Mouse (Mus musculus) neural tube, embryonic 14.5 days (tissue): ENCODE measurements around the gene Tbc1d30. TPM values are rescaled to one million over a fixed set of nuclear protein-coding genes. Genes with fewer than 3 reads are reported as not detected.

Experiments
- ATAC-seq: fragments of 200-750 bp; cut with Nextera tagmentation; 2 replicates; pipeline ENCODE4 v1.8.0; 2017; ENCODE audit warnings: low read depth, mild to moderate bottlenecking, moderate TSS enrichment, moderate library complexity
- H3K27ac ChIP-seq: fragments of 300-500 bp; sonication (generic); 2 replicates; pipeline ENCODE4 v1.5.1; 2014; ENCODE audit warnings: low read depth, mild to moderate bottlenecking, control low read depth, low read length, moderate library complexity, mixed read lengths
- H3K27me3 ChIP-seq: fragments of 300-500 bp; sonication (generic); 2 replicates; pipeline ENCODE4 v1.6.1; 2014; ENCODE audit warnings: low read length; ENCODE audit not compliant: control insufficient read depth, insufficient read depth
- H3K36me3 ChIP-seq: fragments of 300-500 bp; sonication (generic); 2 replicates; pipeline ENCODE4 v1.6.1; 2014; ENCODE audit warnings: low read length, mixed read lengths; ENCODE audit not compliant: control insufficient read depth, insufficient read depth
- H3K4me1 ChIP-seq: fragments of 300-500 bp; sonication (generic); 2 replicates; pipeline ENCODE4 v1.6.1; 2014; ENCODE audit warnings: low read length; ENCODE audit not compliant: control insufficient read depth, insufficient read depth
- H3K4me2 ChIP-seq: fragments of 300-500 bp; sonication (generic); 2 replicates; pipeline ENCODE4 v1.6.1; 2014; ENCODE audit warnings: mild to moderate bottlenecking, low read depth, low read length, control low read depth
- H3K4me3 ChIP-seq: fragments of 300-500 bp; sonication (generic); 2 replicates; pipeline ENCODE4 v1.5.1; 2014; ENCODE audit warnings: low read depth, low read length, control low read depth, mixed read lengths
- H3K9ac ChIP-seq: fragments of 300-500 bp; sonication (generic); replicated peaks from 2 replicates; pipeline ENCODE4 v1.6.1; 2014; ENCODE audit warnings: low read depth, mild to moderate bottlenecking, control low read depth, low read length, mixed read lengths
- H3K9me3 ChIP-seq: fragments of 300-500 bp; sonication (generic); 2 replicates; pipeline ENCODE4 v1.6.1; 2016; ENCODE audit warnings: low read length; ENCODE audit not compliant: control insufficient read depth
- WGBS: fragments of 180-500 bp; shearing (Covaris S2); extraction: QIAGEN DNeasy Blood & Tissue Kit; methylation state at CpG from one replicate; pipeline ENCODE4 v1.1.7; 2014; 5-methylcytosine and 5-hydroxymethylcytosine counted together
- polyA plus RNA-seq: library from polyadenylated mRNA; unstranded; fragments of >200 nt; fragmentation: Nextera tagmentation; extraction: Ambion mirVana; gene quantifications from 2 replicates; pipeline ENCODE4 v1.2.1, GENCODE M21; 2014

Gene Tbc1d30
- polyA plus RNA-seq, 1 experiment from 2014 or later = 31.4 TPM

DNA sequence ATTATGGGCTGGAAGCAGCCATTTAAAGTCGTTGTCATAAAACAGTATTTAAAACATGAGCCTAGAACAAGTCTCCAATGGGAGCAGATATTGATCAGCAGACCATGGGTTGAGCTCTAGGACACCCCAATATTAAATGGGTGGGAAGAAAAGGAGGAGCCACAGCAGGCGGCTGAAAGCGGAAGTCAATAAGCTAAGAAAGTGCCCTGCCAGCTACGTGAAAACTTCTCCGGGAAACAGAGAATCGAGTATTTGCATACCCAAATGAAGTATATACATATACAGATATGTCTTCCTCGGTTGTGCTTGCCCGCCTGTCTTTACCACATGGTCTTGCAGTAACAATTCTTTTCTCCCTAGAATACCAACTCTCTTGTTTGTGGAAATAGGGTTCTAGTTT, 96.7 kb downstream of the Tbc1d30 start:
- WGBS = 86% methylated on average over 8 of the region's 8 CpGs
- Histone ChIP-seq H3K4me3 (no peak overlapping the region), H3K9me3 (no peaks in the 10 kb centered on the region), H3K9ac (no peak overlapping the region), H3K4me1 (no peaks in the 10 kb centered on the region), H3K36me3 (no peaks in the 10 kb centered on the region), H3K27me3 (no peaks in the 10 kb centered on the region), H3K4me2 (no peak overlapping the region), H3K27ac (no peak overlapping the region)
- ATAC-seq = no peak

- H3K4me2 ChIP-seq = no peak overlapping the region
These were observed 98.3 kb downstream of the Tbc1d30 start for GRCm38 (mm10) chr10:121252781-121253180.

DNA sequence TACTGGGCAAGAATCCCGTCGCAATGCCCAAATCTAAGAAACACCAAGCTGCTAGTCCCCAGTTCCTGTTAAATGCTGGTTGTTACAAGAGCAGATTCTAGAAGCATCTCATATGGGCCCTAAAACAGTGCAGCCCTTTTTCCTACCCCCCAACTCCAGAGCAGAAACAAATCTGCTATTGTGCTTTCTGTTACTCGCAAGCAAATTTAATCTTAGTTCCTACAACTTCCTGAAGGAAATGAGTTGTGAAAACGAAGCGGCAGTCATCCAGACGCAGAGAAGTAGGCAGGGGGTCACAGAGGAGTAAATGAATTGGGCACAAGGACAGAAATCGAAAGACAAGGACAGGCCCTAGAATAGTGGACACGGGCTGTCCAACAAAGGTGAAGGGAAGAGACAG, 99.9 kb downstream of the Tbc1d30 start:
- Histone ChIP-seq H3K27ac (no peak overlapping the region), H3K4me2 (no peak overlapping the region), H3K9me3 (no peaks in the 10 kb centered on the region), H3K4me1 (no peaks in the 10 kb centered on the region), H3K9ac (no peak overlapping the region), H3K36me3 (no peaks in the 10 kb centered on the region), H3K4me3 (no peak overlapping the region), H3K27me3 (no peaks in the 10 kb centered on the region)
- 72% methylated on average over 8 of the region's 8 CpGs for whole genome bisulfite sequencing
- ATAC-seq = no peak

More at GRCm38 (mm10) chr10:121252781-121253180, 98.3 kb downstream of the Tbc1d30 start:
- Histone ChIP-seq H3K9me3 (no peaks in the 10 kb centered on the region), H3K27ac (no peak overlapping the region), H3K36me3 (no peaks in the 10 kb centered on the region), H3K4me1 (no peaks in the 10 kb centered on the region), H3K4me3 (no peak overlapping the region), H3K9ac (no peak overlapping the region), H3K27me3 (no peaks in the 10 kb centered on the region)
- 78% methylated on average over 7 of the region's 7 CpGs for WGBS
- ATAC-seq = no peak

GRCm38 (mm10) chr10:121249820-121250219, 101.3 kb downstream of the Tbc1d30 start:
- Histone ChIP-seq H3K4me3 (no peak overlapping the region), H3K9me3 (no peaks in the 10 kb centered on the region), H3K27me3 (no peaks in the 10 kb centered on the region), H3K36me3 (no peaks in the 10 kb centered on the region), H3K27ac (no peak overlapping the region), H3K9ac (no peak overlapping the region), H3K4me1 (no peaks in the 10 kb centered on the region), H3K4me2 (no peak overlapping the region)
- ATAC-seq = no peak
- WGBS = 95% methylated on average over 4 of the region's 4 CpGs

GRCm38 (mm10) chr10:121247545-121247944, 103.5 kb downstream of the Tbc1d30 start:
- Histone ChIP-seq H3K27me3 (no peaks in the 10 kb centered on the region), H3K9ac (no peak overlapping the region), H3K4me2 (no peak overlapping the region), H3K9me3 (no peaks in the 10 kb centered on the region), H3K4me1 (no peaks in the 10 kb centered on the region), H3K27ac (no peak overlapping the region), H3K4me3 (no peak overlapping the region), H3K36me3 (no peaks in the 10 kb centered on the region)
- no peak for ATAC-seq
- WGBS = 96% methylated on average over 11 of the region's 11 CpGs

GRCm38 (mm10) chr10:121246971-121247370, 104.1 kb downstream of the Tbc1d30 start:
- Histone ChIP-seq H3K9me3 (no peaks in the 10 kb centered on the region), H3K4me3 (no peak overlapping the region), H3K4me1 (no peaks in the 10 kb centered on the region), H3K36me3 (no peaks in the 10 kb centered on the region), H3K4me2 (no peak overlapping the region), H3K27ac (no peak overlapping the region), H3K27me3 (no peaks in the 10 kb centered on the region), H3K9ac (no peak overlapping the region)
- ATAC-seq = no peak
- WGBS = 82% methylated on average over 21 of the region's 21 CpGs

GRCm38 (mm10) chr10:121243373-121244207, 107.5 kb downstream of the Tbc1d30 start:
- Histone ChIP-seq H3K27me3 (no peaks in the 10 kb centered on the region), H3K4me3 (no peak overlapping the region), H3K27ac (no peak overlapping the region), H3K4me1 (no peaks in the 10 kb centered on the region), H3K9ac (no peak overlapping the region), H3K4me2 (no peak overlapping the region), H3K36me3 (no peaks in the 10 kb centered on the region), H3K9me3 (no peaks in the 10 kb centered on the region)
- ATAC-seq = no peak
- 67% methylated on average over 23 of the region's 23 CpGs for WGBS

- 58% methylated on average over 10 of the region's 10 CpGs for WGBS
- no peaks in the 10 kb centered on the region for H3K9me3 ChIP-seq
These were observed 108.5 kb downstream of the Tbc1d30 start for GRCm38 (mm10) chr10:121242596-121242995.

DNA sequence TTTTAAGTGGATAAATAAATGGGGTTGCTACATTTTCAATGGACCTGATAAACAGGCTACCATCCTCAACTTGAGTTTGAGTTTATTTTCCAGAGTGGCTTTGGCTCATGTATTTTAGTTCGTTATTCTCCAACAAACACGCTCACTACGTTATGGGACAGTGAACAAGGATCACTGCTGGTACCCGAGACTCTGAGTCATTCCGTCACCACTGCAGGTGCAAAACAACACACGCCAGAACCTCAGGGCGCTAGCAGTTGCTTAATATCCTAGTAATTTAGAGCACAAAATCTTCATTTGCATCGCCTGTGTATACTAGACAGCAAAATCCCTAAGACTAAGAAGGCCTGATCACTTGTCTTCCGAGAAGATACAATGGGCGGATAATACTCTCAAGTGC, 112.0 kb downstream of the Tbc1d30 start:
- 83% methylated on average over 10 of the region's 10 CpGs for WGBS
- Histone ChIP-seq H3K27me3 (no peaks in the 10 kb centered on the region), H3K4me1 (no peaks in the 10 kb centered on the region), H3K9me3 (no peaks in the 10 kb centered on the region), H3K9ac (no peak overlapping the region), H3K4me3 (no peak overlapping the region), H3K4me2 (no peak overlapping the region), H3K27ac (no peak overlapping the region), H3K36me3 (no peaks in the 10 kb centered on the region)
- ATAC-seq = no peak

More at GRCm38 (mm10) chr10:121242596-121242995, 108.5 kb downstream of the Tbc1d30 start:
- H3K36me3 ChIP-seq = no peaks in the 10 kb centered on the region
- no peak for ATAC-seq
- no peaks in the 10 kb centered on the region for H3K4me1 ChIP-seq
- no peak overlapping the region for H3K27ac ChIP-seq
- no peak overlapping the region for H3K9ac ChIP-seq
- H3K27me3 ChIP-seq = no peaks in the 10 kb centered on the region
- no peak overlapping the region for H3K4me3 ChIP-seq
- H3K4me2 ChIP-seq = no peak overlapping the region
